ENCODE assay signal across 20 mouse cellular contexts in genomic region chr9:99624117-99624516, GRCm38 (mm10). TPM values are rescaled to one million over a fixed set of nuclear protein-coding genes. Genes with fewer than 3 reads are reported as not detected.
A peak's percentile ranks its signal among the peaks of the same experiment; 100 is the strongest.
DNase-seq lines count a peak whose midpoint lies in the region; TF ChIP-seq lines count a peak whose summit lies in the region.
"Had no signal": no experiment of that assay in that cellular context is flagged by ENCODE, and none has a peak within 500 bp of the region (broad histone marks: within the 10 kb centered on the region; RNA-seq: fewer than 3 reads in every experiment).

No protein-coding gene starts in this region.

- H3K27ac ChIP-seq in kidney, adult 2 months (ENCODE audit: insufficient read depth, low read depth, low read length), result no peak overlapping the region
- H3K27ac ChIP-seq: hindbrain, embryonic 15.5 days; kidney, embryonic 15.5 days; limb, embryonic 15.5 days; midbrain, embryonic 12.5 days; neural tube, embryonic 15.5 days had no signal

- peak; percentile 35 to 86 for DNase-seq in adrenal gland, adult (ENCODE audit: inconsistent age in 2 of 2, low spot score in 1 of 2)
- DNase-seq in adrenal gland, postnatal 4 days (ENCODE audit: low spot score in 2 of 2), result no peak
- peak; percentile 42 for DNase-seq in kidney, adult 2 months
- DNase-seq in kidney, adult 18-20 months, result no peak
- peak; percentile 63 for DNase-seq in ovary, adult 18-20 months (ENCODE audit: low spot score)
- DNase-seq in ovary, postnatal 14 days (ENCODE audit: low spot score), result no peak
- peak; percentile 43 for DNase-seq in testis, postnatal 10 days (ENCODE audit: low spot score)
- no peak for DNase-seq in right cerebral cortex, postnatal 4 days
- DNase-seq: cerebellum, adult 9-10 months; embryo, embryonic 11 days; liver, postnatal 0 days had no signal

- no peaks in the 10 kb centered on the region for H3K27me3 ChIP-seq in kidney, adult 2 months (replicated peaks; ENCODE audit: control insufficient read depth, insufficient read depth, low read length)
- H3K27me3 ChIP-seq: hindbrain, embryonic 15.5 days; kidney, embryonic 15.5 days; limb, embryonic 15.5 days; midbrain, embryonic 12.5 days; neural tube, embryonic 15.5 days had no signal

- 67% methylated on average over 6 of the region's 6 CpGs for WGBS in kidney, adult 2 months

- H3K4me1 ChIP-seq in kidney, adult 2 months (ENCODE audit: control insufficient read depth, insufficient read depth, low read length), result no peaks in the 10 kb centered on the region

- TF ChIP-seq POLR2A in kidney, adult 2 months (IDR thresholded peaks at IDR 0.05; ENCODE audit: low read depth, low read length), result no peak

- no peak for TF ChIP-seq CTCF in kidney, adult 2 months (conservative IDR thresholded peaks at IDR 0.05; ENCODE audit: insufficient read depth, insufficient read length, low read depth, low read length)

- H3K36me3 ChIP-seq in kidney, adult 2 months (ENCODE audit: control insufficient read depth, insufficient read depth, low read length), result no peaks in the 10 kb centered on the region
- H3K36me3 ChIP-seq: hindbrain, embryonic 15.5 days; kidney, embryonic 15.5 days; limb, embryonic 15.5 days; midbrain, embryonic 12.5 days; neural tube, embryonic 15.5 days had no signal

- H3K4me3 ChIP-seq in kidney, adult 2 months (ENCODE audit: insufficient read depth, low read depth, low read length), result no peak overlapping the region
- H3K4me3 ChIP-seq: hindbrain, embryonic 15.5 days; kidney, embryonic 15.5 days; limb, embryonic 15.5 days; midbrain, embryonic 12.5 days; neural tube, embryonic 15.5 days had no signal

RNA-seq across cellular contexts. Expression of gene Dzip1l, which starts 5.2 kb away (rescaled TPM):
- 10 to 100 TPM; 11.2 to 15.6 TPM for total RNA-seq in adrenal gland, postnatal 4 days (2021)
- 6.8 and 7.2 TPM in 2 replicates for polyA plus RNA-seq in kidney, adult 2 months (2012; rRNA removed)

RNA-seq across cellular contexts. Expression of gene A4gnt, which starts 11.8 kb away (rescaled TPM):
- total RNA-seq in adrenal gland, postnatal 4 days (2021), result under 1 TPM in 1 of 2 experiments, not detected in 1; 0.20 TPM
- polyA plus RNA-seq in kidney, adult 2 months (2012; rRNA removed), result 7.9 TPM in 2 replicates
- total RNA-seq: left cerebral cortex, postnatal 10 days had no signal
- polyA plus RNA-seq: activated CD4-positive, CD25-positive, alpha-beta regulatory T cell, adult 4 months; forebrain, embryonic 14.5 days; heart, postnatal 0 days; hindbrain, embryonic 15.5 days; liver, postnatal 0 days; midbrain, embryonic 12.5 days; neural tube, embryonic 15.5 days had no signal

RNA-seq across cellular contexts. Expression of gene Dbr1, which starts 48.5 kb away (rescaled TPM):
- total RNA-seq in adrenal gland, postnatal 4 days (2021), result 10 to 100 TPM; 18.8 to 21.2 TPM
- polyA plus RNA-seq in kidney, adult 2 months (2012; rRNA removed), result 6.5 and 6.7 TPM in 2 replicates

RNA-seq across cellular contexts. Expression of gene Armc8, which starts 55.4 kb away (rescaled TPM):
- 10 to 100 TPM; 34.3 to 38.9 TPM for total RNA-seq in adrenal gland, postnatal 4 days (2021)
- polyA plus RNA-seq in kidney, adult 2 months (2012; rRNA removed), result 10.2 and 11.3 TPM in 2 replicates

Comparison
In these comparisons a context has a peak if more than half of its experiments do, and no peak if none do; other contexts are left out.
1. DNase-seq: peak in adrenal gland, adult (2 of 2), kidney, adult 2 months (single experiment), ovary, adult 18-20 months (single experiment) and testis, postnatal 10 days (single experiment); none in adrenal gland, postnatal 4 days (0 of 2), kidney, adult 18-20 months (single experiment), ovary, postnatal 14 days (single experiment) and right cerebral cortex, postnatal 4 days (single experiment).